Mouse (Mus musculus): ENCODE results near the gene Klf16. TPM values are rescaled to one million over a fixed set of nuclear protein-coding genes. Genes with fewer than 3 reads are reported as not detected.
A peak's percentile ranks its signal among the peaks of the same experiment; 100 is the strongest.

Klf16 gene
- polyA plus RNA-seq (2014; fragmentation: Nextera tagmentation; extraction: Ambion mirVana) = 10.1 and 10.2 TPM in 2 replicates

DNA sequence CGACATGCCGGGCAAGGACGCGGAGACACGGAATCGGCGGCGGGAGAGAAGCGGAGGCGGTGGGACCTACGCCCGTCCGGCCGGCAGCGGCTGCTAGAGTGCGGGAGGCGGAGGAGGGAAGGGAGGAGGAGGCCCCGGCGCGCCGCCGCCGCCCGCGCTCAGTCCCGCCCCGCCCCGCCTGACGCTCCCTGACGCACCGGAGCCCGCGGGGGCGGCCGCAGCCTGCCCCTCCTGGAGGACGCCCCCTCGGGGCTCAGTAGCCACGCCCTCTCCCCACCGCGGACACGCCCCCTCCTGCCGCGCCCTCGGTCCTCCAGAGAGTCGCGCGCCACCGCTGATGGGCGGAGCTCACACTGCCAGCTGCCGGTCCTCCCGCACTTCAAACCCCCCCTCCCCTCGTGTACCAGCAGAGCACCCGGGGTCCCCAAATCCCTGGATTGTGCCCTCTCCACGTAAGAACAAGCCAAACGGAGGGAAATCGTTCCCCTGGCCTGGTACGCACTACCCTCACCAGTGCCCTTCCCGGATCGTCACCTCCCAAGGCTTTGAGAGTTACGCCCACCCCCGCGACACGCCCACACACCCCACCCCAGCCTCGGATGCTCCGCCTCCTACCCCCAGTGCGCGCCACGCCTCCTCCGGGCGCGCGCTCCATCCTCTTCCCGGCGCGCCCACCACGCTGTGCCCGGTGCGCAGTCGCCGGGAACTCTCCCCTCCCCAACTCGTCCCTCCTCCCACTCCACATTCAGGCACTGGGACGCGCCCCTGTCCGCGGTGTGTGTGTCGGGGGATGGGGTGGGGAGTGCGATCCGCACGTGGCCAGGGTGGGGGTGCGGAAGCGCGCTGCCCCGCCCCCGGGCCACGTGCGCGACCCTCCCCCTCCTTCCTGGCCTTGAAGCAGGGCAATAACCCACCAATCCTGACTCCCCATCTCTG is at the start of gene Klf16:
TSS of gene Klf16 (minus strand) at position 127 of the 936 bp plus-strand sequence.
- peak within 1 kb of the TSS; percentile 72 for H3K4me2 ChIP-seq (replicated peaks; ENCODE audit: low read depth, low read length)
- H3K27me3 ChIP-seq (ENCODE audit: control insufficient read depth, insufficient read depth, low read length) = no peaks in the 10 kb centered on the region
- H3K4me1 ChIP-seq (ENCODE audit: control insufficient read depth, insufficient read depth, low read length) = peaks cover 34% of the 10 kb centered on the region
- peak; percentile 80 for ATAC-seq (ENCODE audit: low FRiP score, low TSS enrichment)
- peak within 1 kb of the TSS; percentile 89 for H3K9ac ChIP-seq (ENCODE audit: low read depth, low read length)
- H3K9me3 ChIP-seq (ENCODE audit: control insufficient read depth, low read length) = no peaks in the 10 kb centered on the region
- peak within 1 kb of the TSS; percentile 87 for H3K4me3 ChIP-seq (ENCODE audit: low read length)
- under 1% methylated on average over 76 of the region's 97 CpGs for WGBS
- H3K36me3 ChIP-seq (ENCODE audit: control insufficient read depth, insufficient read depth, low read length) = 0 out of 2 replicates have a peak, but pooled peaks cover 4% of the 10 kb centered on the region
- H3K27ac ChIP-seq (ENCODE audit: low read depth, low read length) = peak within 1 kb of the TSS; percentile 96

GRCm38 (mm10) chr10:80625764-80626163 is 48.6 kb upstream of the Klf16 start:
- no peak overlapping the region for H3K27ac ChIP-seq (ENCODE audit: low read depth, low read length)
- H3K9me3 ChIP-seq (ENCODE audit: control insufficient read depth, low read length) = no peaks in the 10 kb centered on the region
- no peak overlapping the region for H3K4me3 ChIP-seq (ENCODE audit: low read length)
- H3K4me1 ChIP-seq (ENCODE audit: control insufficient read depth, insufficient read depth, low read length) = peaks cover 39% of the 10 kb centered on the region
- WGBS = 82% methylated on average over 4 of the region's 4 CpGs
- no peak overlapping the region for H3K9ac ChIP-seq (ENCODE audit: low read depth, low read length)
- no peak for ATAC-seq (ENCODE audit: low FRiP score, low TSS enrichment)
- H3K4me2 ChIP-seq (replicated peaks; ENCODE audit: low read depth, low read length) = no peak overlapping the region
- no peaks in the 10 kb centered on the region for H3K27me3 ChIP-seq (ENCODE audit: control insufficient read depth, insufficient read depth, low read length)
- H3K36me3 ChIP-seq (ENCODE audit: control insufficient read depth, insufficient read depth, low read length) = peaks cover 8% of the 10 kb centered on the region

DNA sequence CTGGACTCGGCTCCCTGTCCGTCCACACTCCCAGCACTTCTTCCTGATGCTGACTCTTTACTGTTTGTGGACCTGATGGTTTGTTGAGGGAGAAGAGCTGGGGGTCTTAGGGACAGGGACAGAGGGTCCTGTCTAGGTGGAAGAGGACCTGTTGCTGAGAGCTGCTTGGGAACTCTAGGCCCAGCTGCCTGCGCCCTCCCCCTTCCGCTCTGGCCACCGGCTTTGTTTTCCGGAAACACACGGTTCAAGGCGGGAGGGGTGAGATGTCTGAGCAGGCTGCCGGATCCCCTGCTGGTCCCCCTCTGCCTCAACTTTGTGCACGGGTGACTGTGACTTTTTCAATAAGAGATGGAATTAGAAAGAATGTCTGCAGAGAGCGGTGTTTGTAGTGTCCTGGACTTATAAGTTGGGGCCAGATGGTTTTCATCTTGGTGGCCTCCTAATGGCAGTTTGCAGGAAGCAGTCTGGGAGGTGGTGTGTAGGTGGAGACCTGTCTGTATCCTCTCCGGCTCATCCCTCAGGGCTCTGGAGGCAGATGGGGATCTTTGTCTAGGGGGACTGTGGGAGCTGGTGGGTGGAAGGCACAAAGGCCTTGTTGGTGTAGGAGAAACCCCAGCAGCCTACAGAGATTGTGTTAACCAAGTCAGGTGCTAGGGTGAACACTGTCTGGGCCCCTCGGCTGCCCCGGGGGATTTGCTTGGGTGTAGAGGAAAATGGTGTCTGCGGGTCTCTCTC is 46.5 kb upstream of the Klf16 start:
- Histone ChIP-seq H3K27me3 (ENCODE audit: control insufficient read depth, insufficient read depth, low read length) (no peaks in the 10 kb centered on the region), H3K27ac (ENCODE audit: low read depth, low read length) (peak overlapping the region; percentile 81), H3K4me2 (replicated peaks; ENCODE audit: low read depth, low read length) (peak overlapping the region; percentile 73), H3K4me3 (ENCODE audit: low read length) (peak overlapping the region; percentile 74), H3K36me3 (ENCODE audit: control insufficient read depth, insufficient read depth, low read length) (peaks cover 7% of the 10 kb centered on the region; the same call in 1 of the 2 replicates), H3K4me1 (ENCODE audit: control insufficient read depth, insufficient read depth, low read length) (peaks cover 39% of the 10 kb centered on the region), H3K9ac (ENCODE audit: low read depth, low read length) (peak overlapping the region; percentile 95), H3K9me3 (ENCODE audit: control insufficient read depth, low read length) (no peaks in the 10 kb centered on the region)
- ATAC-seq (ENCODE audit: low FRiP score, low TSS enrichment) = no peak
- 6% methylated on average over 15 of the region's 15 CpGs for WGBS

- peak within 1 kb of the TSS; percentile 74 for H3K4me3 ChIP-seq (ENCODE audit: low read length)
- ATAC-seq (ENCODE audit: low FRiP score, low TSS enrichment) = peak; percentile 14
- under 1% methylated on average over 62 of the region's 85 CpGs for WGBS
These were observed 45.7 kb upstream of the Klf16 start, which contains the start of gene Csnk1g2 for GRCm38 (mm10) chr10:80622661-80623456. Csnk1g2 (plus strand) TSS chr10:80622838.

DNA sequence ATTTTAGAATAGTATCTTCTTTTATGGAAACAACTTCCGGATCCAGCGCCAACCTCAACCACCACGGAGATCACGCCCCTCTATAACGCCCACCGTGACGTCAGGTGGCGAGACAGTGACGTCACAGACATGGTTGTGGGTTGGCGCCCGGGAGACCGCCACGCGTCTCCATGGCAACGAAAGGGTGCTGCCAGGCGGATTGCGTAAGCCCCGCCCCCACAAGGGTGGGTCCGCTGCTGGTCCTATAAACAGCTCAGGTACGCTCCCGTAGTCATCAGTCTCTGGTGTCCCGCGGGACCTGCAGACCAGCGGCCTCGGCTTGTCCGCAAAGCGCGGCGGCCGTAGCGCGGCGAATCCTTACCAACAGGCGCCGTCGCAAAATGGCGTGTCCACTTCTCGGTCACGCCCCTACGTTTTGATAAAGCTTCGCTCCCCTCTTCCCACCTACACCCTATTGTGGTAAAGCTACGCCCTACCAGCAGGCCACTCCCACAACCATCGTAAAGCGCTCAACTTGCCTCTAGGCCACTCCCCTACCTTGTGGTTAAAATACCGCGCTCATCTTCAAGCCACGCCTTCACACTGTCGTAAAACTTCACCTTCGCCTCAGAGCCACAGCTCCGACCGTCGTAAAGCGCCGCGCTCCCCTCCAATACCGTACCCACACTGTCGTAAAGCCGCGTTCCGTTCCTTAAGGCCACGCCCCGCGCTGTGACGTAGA is 45.0 kb upstream of the Klf16 start:
- H3K4me3 ChIP-seq (ENCODE audit: low read length) = peak overlapping the region; percentile 74
- no peaks in the 10 kb centered on the region for H3K27me3 ChIP-seq (ENCODE audit: control insufficient read depth, insufficient read depth, low read length)
- peak overlapping the region; percentile 52; the same call in 1 of the 2 replicates for H3K9ac ChIP-seq (ENCODE audit: low read depth, low read length)
- peak overlapping the region; percentile 82 for H3K4me2 ChIP-seq (replicated peaks; ENCODE audit: low read depth, low read length)
- H3K4me1 ChIP-seq (ENCODE audit: control insufficient read depth, insufficient read depth, low read length) = peaks cover 30% of the 10 kb centered on the region
- under 1% methylated on average over 64 of the region's 64 CpGs for WGBS
- ATAC-seq (ENCODE audit: low FRiP score, low TSS enrichment) = peak; percentile 94
- no peaks in the 10 kb centered on the region for H3K9me3 ChIP-seq (ENCODE audit: control insufficient read depth, low read length)
- peak overlapping the region; percentile 95 for H3K27ac ChIP-seq (ENCODE audit: low read depth, low read length)
- H3K36me3 ChIP-seq (ENCODE audit: control insufficient read depth, insufficient read depth, low read length) = peaks cover 4% of the 10 kb centered on the region; the same call in 1 of the 2 replicates

More at GRCm38 (mm10) chr10:80622661-80623456, 45.7 kb upstream of the Klf16 start, which contains the start of gene Csnk1g2:
- Histone ChIP-seq H3K36me3 (ENCODE audit: control insufficient read depth, insufficient read depth, low read length) (peaks cover 7% of the 10 kb centered on the region; the same call in 1 of the 2 replicates), H3K9me3 (ENCODE audit: control insufficient read depth, low read length) (no peaks in the 10 kb centered on the region), H3K27ac (ENCODE audit: low read depth, low read length) (peak within 1 kb of the TSS; percentile 95), H3K4me2 (replicated peaks; ENCODE audit: low read depth, low read length) (peak within 1 kb of the TSS; percentile 82), H3K4me1 (ENCODE audit: control insufficient read depth, insufficient read depth, low read length) (peaks cover 37% of the 10 kb centered on the region), H3K27me3 (ENCODE audit: control insufficient read depth, insufficient read depth, low read length) (no peaks in the 10 kb centered on the region), H3K9ac (ENCODE audit: low read depth, low read length) (peak within 1 kb of the TSS; percentile 95)

- Histone ChIP-seq H3K27ac (ENCODE audit: low read depth, low read length) (peak overlapping the region; percentile 95), H3K36me3 (ENCODE audit: control insufficient read depth, insufficient read depth, low read length) (peaks cover 4% of the 10 kb centered on the region; the same call in 1 of the 2 replicates), H3K9me3 (ENCODE audit: control insufficient read depth, low read length) (no peaks in the 10 kb centered on the region), H3K4me1 (ENCODE audit: control insufficient read depth, insufficient read depth, low read length) (peaks cover 30% of the 10 kb centered on the region), H3K27me3 (ENCODE audit: control insufficient read depth, insufficient read depth, low read length) (no peaks in the 10 kb centered on the region), H3K4me3 (ENCODE audit: low read length) (peak overlapping the region; percentile 74), H3K4me2 (replicated peaks; ENCODE audit: low read depth, low read length) (peak overlapping the region; percentile 82), H3K9ac (ENCODE audit: low read depth, low read length) (peak overlapping the region; percentile 52)
- 4% methylated on average over 9 of the region's 9 CpGs for WGBS
- no peak for ATAC-seq (ENCODE audit: low FRiP score, low TSS enrichment)
These were observed 44.5 kb upstream of the Klf16 start for GRCm38 (mm10) chr10:80621690-80621939.

DNA sequence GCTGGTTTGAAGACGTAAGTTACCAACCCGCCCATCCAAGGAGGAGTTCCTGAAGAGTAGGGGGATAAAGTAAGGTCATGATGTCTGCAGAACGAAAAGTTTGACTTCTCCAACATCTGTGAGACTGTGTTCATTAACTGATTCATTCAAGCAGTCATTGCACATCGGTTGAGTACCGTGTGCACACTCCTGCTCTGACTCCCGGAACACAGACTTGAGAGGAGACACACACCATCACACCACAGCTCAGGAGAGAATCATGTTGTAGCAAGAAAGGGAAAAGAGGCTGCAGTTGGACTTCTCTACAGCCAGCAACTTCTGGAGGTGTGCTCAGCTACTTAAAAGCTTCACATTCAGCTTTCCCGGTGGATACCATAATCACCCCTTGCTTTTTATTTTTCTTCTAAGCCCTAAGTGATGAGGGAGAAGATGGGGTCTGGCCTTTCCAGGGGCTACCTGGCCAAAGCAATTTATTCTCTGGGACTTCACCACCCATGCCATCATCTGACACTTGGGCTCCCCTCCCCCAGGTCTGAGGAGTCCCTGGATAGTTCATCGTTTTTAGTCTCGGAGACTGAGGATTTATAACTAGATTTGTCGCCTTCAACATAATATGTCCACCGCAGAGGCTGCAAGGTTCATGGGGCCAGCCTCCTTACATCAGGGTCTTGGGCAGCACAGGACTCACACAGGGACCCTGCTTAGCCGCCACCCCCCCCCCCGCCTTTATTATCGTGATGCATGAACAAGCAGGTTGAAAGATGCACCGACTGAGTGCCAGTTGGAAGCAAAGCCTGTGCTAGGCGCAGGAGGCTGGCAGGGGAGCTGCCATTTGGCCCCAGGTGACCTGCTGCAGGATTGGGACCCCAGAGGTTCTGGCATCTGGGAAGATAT is 43.9 kb upstream of the Klf16 start:
- no peak for ATAC-seq (ENCODE audit: low FRiP score, low TSS enrichment)
- H3K4me2 ChIP-seq (replicated peaks; ENCODE audit: low read depth, low read length) = peak overlapping the region; percentile 82
- H3K9me3 ChIP-seq (ENCODE audit: control insufficient read depth, low read length) = no peaks in the 10 kb centered on the region
- 43% methylated on average over 16 of the region's 16 CpGs for WGBS
- peak overlapping the region; percentile 52 for H3K9ac ChIP-seq (ENCODE audit: low read depth, low read length)
- peak overlapping the region; percentile 95 for H3K27ac ChIP-seq (ENCODE audit: low read depth, low read length)
- H3K27me3 ChIP-seq (ENCODE audit: control insufficient read depth, insufficient read depth, low read length) = no peaks in the 10 kb centered on the region
- H3K4me1 ChIP-seq (ENCODE audit: control insufficient read depth, insufficient read depth, low read length) = peaks cover 26% of the 10 kb centered on the region
- H3K36me3 ChIP-seq (ENCODE audit: control insufficient read depth, insufficient read depth, low read length) = peaks cover 5% of the 10 kb centered on the region
- peak overlapping the region; percentile 74 for H3K4me3 ChIP-seq (ENCODE audit: low read length)

Measured in kidney, embryonic 14.5 days (tissue).